Mouse (Mus musculus): ENCODE results near the gene Pet100. TPM values are rescaled to one million over a fixed set of nuclear protein-coding genes. Genes with fewer than 3 reads are reported as not detected.
"Not testable (repeated sequence)": the region's sequence is repeated elsewhere in the genome, so short reads cannot be mapped to it uniquely, and the experiment has no call there.

Pet100 gene
- total RNA-seq (2018; cell fraction: chromatin; rRNA removed), result 10 to 100 TPM in 25 of 26 experiments, 1 to 10 TPM in 1; 8.3 to 84.9 (median 43.3) TPM
- 10 to 100 TPM; 35.4 to 94.1 (median 54.8) TPM for total RNA-seq (2018; cell fraction: cytosol; rRNA removed)
- 10 to 100 TPM; 21.8 to 91.7 (median 55.4) TPM for total RNA-seq (2018; cell fraction: nucleus; rRNA removed)
- polyA plus RNA-seq (2018), result 35.9 to 49.5 TPM (median 43.3 TPM) in 3 replicates

GRCm38 (mm10) chr8:3621199-3621970 lies at the start of gene Pet100, which contains the start of gene Xab2:
TSS of gene Pet100 (plus strand) at chr8:3621548.
TSS of gene Xab2 (minus strand) at chr8:3621316.
- 1% methylated on average over 36 of the region's 37 CpGs for WGBS (ENCODE audit: missing documents)
- Histone ChIP-seq H3K79me2 (ENCODE audit: inconsistent target) (peaks cover 44% of the 10 kb centered on the region), H3K36me3 (ENCODE audit: inconsistent target) (peaks cover 32% of the 10 kb centered on the region), H3K27ac (peak within 1 kb of the TSS; percentile 46), H3K4me3 (ENCODE audit: inconsistent target) (peak within 1 kb of the TSS; percentile 99)

DNA sequence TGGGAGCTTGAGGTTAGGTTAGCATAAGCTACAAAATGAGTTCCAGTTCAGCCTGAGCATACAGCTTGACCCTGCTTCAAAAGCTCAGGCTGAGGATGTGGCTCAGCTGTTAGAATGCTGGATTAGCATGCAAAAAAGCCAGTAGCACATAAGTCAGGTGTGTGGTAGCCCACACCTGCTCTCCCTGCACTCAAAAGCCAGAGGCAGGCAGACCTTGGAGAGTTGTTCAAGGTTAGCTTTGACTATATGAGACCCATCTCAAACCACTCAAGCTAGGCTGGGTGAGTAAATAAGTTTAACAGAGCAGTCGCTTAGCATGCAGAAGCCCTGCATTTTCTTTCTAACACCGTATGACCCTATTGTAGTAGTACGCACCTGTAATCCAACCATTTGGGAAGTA lies 46.8 kb upstream of the Pet100 start:
- H3K36me3 ChIP-seq (ENCODE audit: inconsistent target), result no peaks in the 10 kb centered on the region
- H3K4me3 ChIP-seq (ENCODE audit: inconsistent target), result no peak overlapping the region
- no peaks in the 10 kb centered on the region for H3K79me2 ChIP-seq (ENCODE audit: inconsistent target)
- 100% methylated on average over 3 of the region's 3 CpGs for WGBS (ENCODE audit: missing documents)
- no peak overlapping the region for H3K27ac ChIP-seq

DNA sequence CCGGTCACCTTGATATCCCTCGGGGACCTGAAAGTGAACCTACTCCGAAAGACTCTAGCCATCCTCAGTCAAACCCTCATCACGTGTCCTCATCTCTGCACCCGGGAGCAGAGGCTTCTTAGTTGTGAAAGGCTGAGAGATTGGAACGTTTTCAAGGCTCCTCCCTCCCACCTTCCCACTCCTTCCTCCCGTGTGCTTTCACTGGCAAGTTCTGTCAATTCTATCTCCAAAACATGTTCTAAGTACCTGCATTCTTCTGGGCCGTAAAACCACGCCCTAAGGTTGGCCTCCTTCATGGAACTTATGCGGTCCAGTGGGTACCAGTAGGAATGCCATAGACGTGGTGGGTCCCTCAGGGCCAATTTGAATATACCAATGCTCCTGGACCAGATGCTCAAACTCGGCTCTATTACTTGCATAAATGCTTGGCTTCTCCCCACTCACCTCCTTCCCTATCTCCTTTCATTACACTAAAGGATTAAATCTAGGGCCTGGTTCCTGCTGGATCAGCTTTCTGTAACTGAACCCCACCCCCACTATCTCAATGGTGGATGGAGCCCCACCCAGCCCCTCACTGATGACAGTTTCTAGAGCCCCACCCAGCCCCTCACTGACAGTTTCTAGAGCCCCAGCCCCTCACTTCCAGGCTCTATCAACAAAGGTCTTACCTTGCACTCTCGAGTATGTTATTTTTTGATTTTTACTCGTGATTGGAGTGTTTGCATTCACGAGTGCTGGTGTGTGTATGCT lies 45.0 kb upstream of the Pet100 start:
- 73% methylated on average over 15 of the region's 15 CpGs for WGBS (ENCODE audit: missing documents)
- no peak overlapping the region for H3K4me3 ChIP-seq (ENCODE audit: inconsistent target)
- no peaks in the 10 kb centered on the region for H3K36me3 ChIP-seq (ENCODE audit: inconsistent target)
- H3K27ac ChIP-seq, result no peak overlapping the region
- no peaks in the 10 kb centered on the region for H3K79me2 ChIP-seq (ENCODE audit: inconsistent target)

- Histone ChIP-seq H3K79me2 (ENCODE audit: inconsistent target) (no peaks in the 10 kb centered on the region), H3K36me3 (ENCODE audit: inconsistent target) (no peaks in the 10 kb centered on the region), H3K4me3 (ENCODE audit: inconsistent target) (no peak overlapping the region), H3K27ac (no peak overlapping the region)
- 89% methylated on average over 9 of the region's 9 CpGs for WGBS (ENCODE audit: missing documents)
These were observed 41.7 kb upstream of the Pet100 start for GRCm38 (mm10) chr8:3579390-3580364.

GRCm38 (mm10) chr8:3581961-3582360 lies 39.4 kb upstream of the Pet100 start:
- 92% methylated on average over 1 of the region's 3 CpGs for WGBS (ENCODE audit: missing documents)
- not testable (repeated sequence) for H3K79me2 ChIP-seq (ENCODE audit: inconsistent target); H3K36me3 ChIP-seq (ENCODE audit: inconsistent target); H3K4me3 ChIP-seq (ENCODE audit: inconsistent target); H3K27ac ChIP-seq

GRCm38 (mm10) chr8:3586452-3586851 lies 34.9 kb upstream of the Pet100 start:
- no peak overlapping the region for H3K27ac ChIP-seq
- no peaks in the 10 kb centered on the region for H3K79me2 ChIP-seq (ENCODE audit: inconsistent target)
- H3K4me3 ChIP-seq (ENCODE audit: inconsistent target), result no peak overlapping the region
- no peaks in the 10 kb centered on the region for H3K36me3 ChIP-seq (ENCODE audit: inconsistent target)
- 100% methylated on average over 2 of the region's 2 CpGs for WGBS (ENCODE audit: missing documents)

DNA sequence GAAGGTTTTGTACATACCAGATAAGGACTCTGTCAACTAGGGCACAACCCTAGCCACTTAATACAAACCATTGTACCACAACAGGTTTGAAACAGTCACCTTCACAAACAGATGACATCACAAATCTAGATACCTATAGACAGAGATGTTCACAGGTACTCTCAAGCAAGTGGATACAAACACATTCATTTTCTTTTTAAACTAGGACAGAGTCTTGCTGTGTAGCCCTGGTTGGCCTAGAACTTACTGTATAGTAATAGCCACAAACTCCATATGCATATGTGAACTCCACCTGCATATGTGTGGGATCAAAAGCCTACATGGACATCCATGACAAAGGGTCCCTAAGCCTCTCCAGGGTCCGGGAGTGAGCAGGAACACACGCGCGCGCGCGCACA lies 34.4 kb upstream of the Pet100 start, which contains the start of gene Camsap3:
Camsap3 (plus strand) TSS at position 301 of the 398 bp plus-strand sequence.
- no peaks in the 10 kb centered on the region for H3K79me2 ChIP-seq (ENCODE audit: inconsistent target)
- no peak within 1 kb of the TSS for H3K27ac ChIP-seq
- 3% methylated on average over 7 of the region's 7 CpGs for WGBS (ENCODE audit: missing documents)
- H3K4me3 ChIP-seq (ENCODE audit: inconsistent target), result no peak within 1 kb of the TSS
- no peaks in the 10 kb centered on the region for H3K36me3 ChIP-seq (ENCODE audit: inconsistent target)

DNA sequence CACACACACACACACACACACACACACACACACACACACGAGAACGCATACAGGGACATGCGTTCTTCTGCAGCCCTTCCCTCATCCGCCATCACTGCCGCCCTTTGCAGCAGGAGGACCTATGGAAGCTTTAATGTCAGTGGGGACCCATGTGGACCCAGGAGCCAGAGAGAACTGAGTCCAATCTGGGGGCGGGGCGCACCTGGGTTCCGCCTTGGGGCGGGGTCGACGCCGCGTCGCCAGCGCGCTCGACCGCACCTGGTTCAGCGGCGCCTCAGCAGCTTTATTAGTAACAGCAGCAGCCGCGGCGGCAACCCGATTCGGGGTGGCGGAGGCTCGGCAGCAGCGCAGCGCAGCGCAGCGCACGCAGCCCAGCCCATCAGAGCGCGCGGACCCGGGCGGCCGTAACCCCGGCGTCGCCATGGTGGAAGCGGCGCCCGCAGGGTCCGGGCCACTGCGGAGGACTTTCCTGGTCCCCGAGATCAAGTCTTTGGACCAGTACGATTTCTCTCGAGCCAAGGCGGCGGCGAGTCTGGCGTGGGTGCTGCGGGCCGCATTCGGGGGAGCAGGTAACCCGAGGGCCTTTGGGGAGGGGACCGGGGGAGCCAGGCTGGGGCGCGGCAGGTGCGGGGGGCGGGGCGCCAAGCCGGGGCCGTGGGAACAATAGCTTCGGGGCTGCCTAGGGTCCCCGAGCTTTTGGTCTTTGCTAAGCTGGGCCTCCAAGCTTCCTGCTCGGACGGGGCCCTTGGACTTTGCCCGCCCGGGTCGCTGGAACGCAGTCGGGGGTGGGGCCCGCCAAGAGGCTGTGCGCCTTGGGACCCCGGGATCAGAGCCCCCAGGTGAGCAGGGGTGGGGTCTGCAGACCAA lies 33.7 kb upstream of the Pet100 start:
- H3K36me3 ChIP-seq (ENCODE audit: inconsistent target), result no peaks in the 10 kb centered on the region
- no peaks in the 10 kb centered on the region for H3K79me2 ChIP-seq (ENCODE audit: inconsistent target)
- WGBS (ENCODE audit: missing documents), result 2% methylated on average over 67 of the region's 77 CpGs
- H3K4me3 ChIP-seq (ENCODE audit: inconsistent target), result no peak overlapping the region
- H3K27ac ChIP-seq, result no peak overlapping the region

GRCm38 (mm10) chr8:3588258-3588633 lies 33.1 kb upstream of the Pet100 start:
- 40% methylated on average over 6 of the region's 11 CpGs for WGBS (ENCODE audit: missing documents)
- Histone ChIP-seq H3K79me2 (ENCODE audit: inconsistent target) (no peaks in the 10 kb centered on the region), H3K36me3 (ENCODE audit: inconsistent target) (no peaks in the 10 kb centered on the region), H3K27ac (no peak overlapping the region), H3K4me3 (ENCODE audit: inconsistent target) (no peak overlapping the region)

GRCm38 (mm10) chr8:3593470-3593869 lies 27.9 kb upstream of the Pet100 start:
- Histone ChIP-seq H3K27ac (no peak overlapping the region), H3K4me3 (ENCODE audit: inconsistent target) (no peak overlapping the region), H3K36me3 (ENCODE audit: inconsistent target) (no peaks in the 10 kb centered on the region), H3K79me2 (ENCODE audit: inconsistent target) (no peaks in the 10 kb centered on the region)
- WGBS (ENCODE audit: missing documents), result 71% methylated on average over 3 of the region's 3 CpGs

GRCm38 (mm10) chr8:3594466-3594865 lies 26.9 kb upstream of the Pet100 start:
- WGBS (ENCODE audit: missing documents), result 93% methylated on average over 2 of the region's 2 CpGs
- H3K27ac ChIP-seq, result no peak overlapping the region
- no peak overlapping the region for H3K4me3 ChIP-seq (ENCODE audit: inconsistent target)
- H3K36me3 ChIP-seq (ENCODE audit: inconsistent target), result no peaks in the 10 kb centered on the region
- no peaks in the 10 kb centered on the region for H3K79me2 ChIP-seq (ENCODE audit: inconsistent target)

DNA sequence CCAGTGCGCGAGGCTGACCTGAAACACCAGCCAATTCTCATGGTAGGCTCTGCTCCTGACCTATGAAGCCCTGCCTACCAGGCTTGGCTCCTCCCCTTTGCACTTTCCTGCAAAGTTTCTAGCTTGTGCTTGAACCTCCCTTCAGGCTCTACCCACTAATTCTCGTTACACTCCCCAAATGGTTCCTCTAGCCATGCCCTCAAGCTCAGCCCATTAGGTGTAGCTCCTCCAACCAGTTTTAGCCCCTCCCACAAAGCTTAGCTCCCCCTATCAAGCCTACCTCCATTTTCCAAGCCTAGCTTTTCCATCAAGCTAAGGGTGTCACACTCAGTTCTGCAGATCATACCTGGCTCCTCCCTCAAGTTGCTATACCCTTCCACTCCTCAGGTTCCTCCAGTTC lies 23.3 kb upstream of the Pet100 start:
- no peak overlapping the region for H3K27ac ChIP-seq
- WGBS (ENCODE audit: missing documents), result 86% methylated on average over 3 of the region's 3 CpGs
- H3K36me3 ChIP-seq (ENCODE audit: inconsistent target), result no peaks in the 10 kb centered on the region

GRCm38 (mm10) chr8:3599219-3599618 lies 22.1 kb upstream of the Pet100 start:
- Histone ChIP-seq H3K36me3 (ENCODE audit: inconsistent target) (no peaks in the 10 kb centered on the region), H3K27ac (no peak overlapping the region), H3K4me3 (ENCODE audit: inconsistent target) (no peak overlapping the region), H3K79me2 (ENCODE audit: inconsistent target) (no peaks in the 10 kb centered on the region)
- 95% methylated on average over 1 of the region's 1 CpGs for WGBS (ENCODE audit: missing documents)

More for the DNA sequence above, 23.3 kb upstream of the Pet100 start:
- Histone ChIP-seq H3K79me2 (ENCODE audit: inconsistent target) (no peaks in the 10 kb centered on the region), H3K4me3 (ENCODE audit: inconsistent target) (no peak overlapping the region)

Measured in macrophage (primary cell).